Mouse (Mus musculus): ENCODE results near the gene Spred2. TPM values are rescaled to one million over a fixed set of nuclear protein-coding genes. Genes with fewer than 3 reads are reported as not detected.
A peak's percentile ranks its signal among the peaks of the same experiment; 100 is the strongest.

The Spred2 gene
- 8.5 and 9.7 TPM in 2 replicates for polyA plus RNA-seq (2015; fragmentation: Nextera tagmentation; extraction: Ambion mirVana)

DNA sequence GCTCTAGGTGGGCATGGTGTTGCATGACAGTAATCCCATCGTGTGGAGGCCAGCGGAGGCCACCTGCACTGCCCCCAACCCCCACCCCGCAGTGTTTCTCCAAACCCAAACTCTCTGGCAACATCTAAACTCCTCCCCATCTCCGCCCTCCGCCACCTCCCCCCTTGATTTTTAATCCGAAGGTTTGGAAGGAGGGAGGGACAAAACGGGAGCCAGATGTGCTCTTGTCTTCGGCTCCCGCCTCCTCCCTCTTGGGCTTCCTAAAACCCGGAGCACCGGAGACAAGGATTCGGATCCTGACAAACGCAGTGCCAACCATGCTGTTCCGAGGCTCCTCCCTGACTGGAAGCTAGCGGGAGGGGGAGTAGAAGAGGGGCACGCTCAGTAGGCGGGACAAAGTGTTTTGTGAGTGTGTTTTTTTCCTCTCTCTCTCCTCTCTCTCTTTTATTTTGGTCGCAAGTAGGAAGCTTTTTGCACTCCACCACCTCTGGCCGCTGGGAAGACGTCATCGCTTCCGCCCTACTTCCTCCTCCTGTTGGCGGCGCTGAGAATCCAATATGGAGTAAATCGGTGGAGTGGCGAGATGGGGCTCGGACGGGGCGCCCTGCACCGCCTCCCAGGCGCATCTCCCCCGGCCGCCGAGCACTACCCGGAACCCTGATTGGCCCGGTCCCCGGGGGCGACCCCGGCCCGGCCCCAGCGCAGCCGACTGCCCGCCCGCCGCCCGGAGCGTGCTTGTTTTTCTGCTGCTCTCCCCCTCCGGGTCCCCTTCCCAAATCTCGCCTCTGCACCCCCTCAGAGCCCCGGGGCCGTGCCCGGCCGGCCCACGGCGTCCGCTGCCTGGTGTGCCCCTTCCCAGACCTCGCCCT is at the start of gene Spred2:
Gene Spred2, plus strand, starts transcription at position 488 of the 869 bp plus-strand sequence.
- Histone ChIP-seq H3K4me1 (peaks cover 27% of the 10 kb centered on the region), H3K4me2 (replicated peaks) (peak within 1 kb of the TSS; percentile 82), H3K9me3 (replicated peaks) (no peaks in the 10 kb centered on the region), H3K36me3 (no peaks in the 10 kb centered on the region), H3K27me3 (no peaks in the 10 kb centered on the region), H3K27ac (replicated peaks) (peak within 1 kb of the TSS; percentile 96), H3K4me3 (replicated peaks) (peak within 1 kb of the TSS; percentile 94), H3K9ac (peak within 1 kb of the TSS; percentile 86)
- peak; percentile 81 for ATAC-seq (ENCODE audit: insufficient number of reproducible peaks, low FRiP score, low TSS enrichment, low read depth)
- WGBS, result under 1% methylated on average over 54 of the region's 57 CpGs

- WGBS, result 58% methylated on average over 12 of the region's 12 CpGs
- no peak overlapping the region for H3K4me2 ChIP-seq (replicated peaks)
- peaks cover 2% of the 10 kb centered on the region; the same call in 1 of the 2 replicates for H3K4me1 ChIP-seq
- H3K27ac ChIP-seq (replicated peaks), result no peak overlapping the region
- H3K9ac ChIP-seq, result no peak overlapping the region
- H3K27me3 ChIP-seq, result no peaks in the 10 kb centered on the region
- H3K36me3 ChIP-seq, result no peaks in the 10 kb centered on the region
- ATAC-seq (ENCODE audit: insufficient number of reproducible peaks, low FRiP score, low TSS enrichment, low read depth), result no peak
- H3K9me3 ChIP-seq (replicated peaks), result no peaks in the 10 kb centered on the region
- H3K4me3 ChIP-seq (replicated peaks), result no peak overlapping the region
Measured at GRCm38 (mm10) chr11:19875551-19875950, 48.6 kb upstream of the Spred2 start.

GRCm38 (mm10) chr11:19875964-19876363 is 48.2 kb upstream of the Spred2 start:
- Histone ChIP-seq H3K27me3 (no peaks in the 10 kb centered on the region), H3K4me3 (replicated peaks) (no peak overlapping the region), H3K9ac (no peak overlapping the region), H3K27ac (replicated peaks) (no peak overlapping the region), H3K4me1 (peaks cover 2% of the 10 kb centered on the region; the same call in 1 of the 2 replicates), H3K9me3 (replicated peaks) (no peaks in the 10 kb centered on the region), H3K36me3 (no peaks in the 10 kb centered on the region), H3K4me2 (replicated peaks) (no peak overlapping the region)
- 72% methylated on average over 5 of the region's 5 CpGs for WGBS
- ATAC-seq (ENCODE audit: insufficient number of reproducible peaks, low FRiP score, low TSS enrichment, low read depth), result no peak

GRCm38 (mm10) chr11:19877239-19877915 is 46.8 kb upstream of the Spred2 start:
- no peak for ATAC-seq (ENCODE audit: insufficient number of reproducible peaks, low FRiP score, low TSS enrichment, low read depth)
- WGBS, result 39% methylated on average over 4 of the region's 4 CpGs
- no peaks in the 10 kb centered on the region for H3K9me3 ChIP-seq (replicated peaks)
- H3K4me1 ChIP-seq, result peaks cover 2% of the 10 kb centered on the region; the same call in 1 of the 2 replicates
- H3K9ac ChIP-seq, result no peak overlapping the region
- H3K36me3 ChIP-seq, result no peaks in the 10 kb centered on the region
- no peaks in the 10 kb centered on the region for H3K27me3 ChIP-seq
- H3K4me2 ChIP-seq (replicated peaks), result no peak overlapping the region
- no peak overlapping the region; the same call in 1 of the 2 replicates for H3K27ac ChIP-seq (replicated peaks)
- no peak overlapping the region for H3K4me3 ChIP-seq (replicated peaks)

DNA sequence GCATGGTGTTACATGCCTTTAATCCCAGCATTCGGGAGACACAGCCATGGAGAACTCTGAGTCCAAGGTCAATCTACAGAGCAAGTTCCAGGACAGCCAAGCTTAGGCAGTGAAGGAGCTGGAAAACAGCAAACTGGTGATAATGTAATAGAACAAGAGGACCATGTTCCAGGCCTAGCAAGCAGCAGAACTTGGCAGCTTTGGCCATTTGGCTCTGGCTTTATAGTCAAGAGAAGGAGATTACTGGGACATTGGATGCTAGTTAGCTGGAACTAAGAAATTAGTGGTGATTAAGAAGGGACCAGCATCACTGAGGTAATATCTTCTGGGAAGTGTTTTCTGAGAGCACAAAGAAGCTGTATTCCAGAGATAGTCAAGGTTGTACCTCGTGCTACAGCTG is 42.8 kb upstream of the Spred2 start:
- Histone ChIP-seq H3K27ac (replicated peaks) (no peak overlapping the region), H3K36me3 (no peaks in the 10 kb centered on the region), H3K4me1 (no peaks in the 10 kb centered on the region), H3K4me2 (replicated peaks) (no peak overlapping the region), H3K4me3 (replicated peaks) (no peak overlapping the region), H3K9ac (no peak overlapping the region), H3K27me3 (no peaks in the 10 kb centered on the region), H3K9me3 (replicated peaks) (no peaks in the 10 kb centered on the region)
- WGBS, result 82% methylated on average over 2 of the region's 2 CpGs
- no peak for ATAC-seq (ENCODE audit: insufficient number of reproducible peaks, low FRiP score, low TSS enrichment, low read depth)

GRCm38 (mm10) chr11:19890700-19891406 is 33.3 kb upstream of the Spred2 start:
- 28% methylated on average over 6 of the region's 6 CpGs for WGBS
- no peak for ATAC-seq (ENCODE audit: insufficient number of reproducible peaks, low FRiP score, low TSS enrichment, low read depth)
- Histone ChIP-seq H3K27me3 (no peaks in the 10 kb centered on the region), H3K36me3 (no peaks in the 10 kb centered on the region), H3K27ac (replicated peaks) (no peak overlapping the region), H3K9ac (no peak overlapping the region), H3K9me3 (replicated peaks) (no peaks in the 10 kb centered on the region), H3K4me1 (no peaks in the 10 kb centered on the region), H3K4me3 (replicated peaks) (no peak overlapping the region), H3K4me2 (replicated peaks) (no peak overlapping the region)

DNA sequence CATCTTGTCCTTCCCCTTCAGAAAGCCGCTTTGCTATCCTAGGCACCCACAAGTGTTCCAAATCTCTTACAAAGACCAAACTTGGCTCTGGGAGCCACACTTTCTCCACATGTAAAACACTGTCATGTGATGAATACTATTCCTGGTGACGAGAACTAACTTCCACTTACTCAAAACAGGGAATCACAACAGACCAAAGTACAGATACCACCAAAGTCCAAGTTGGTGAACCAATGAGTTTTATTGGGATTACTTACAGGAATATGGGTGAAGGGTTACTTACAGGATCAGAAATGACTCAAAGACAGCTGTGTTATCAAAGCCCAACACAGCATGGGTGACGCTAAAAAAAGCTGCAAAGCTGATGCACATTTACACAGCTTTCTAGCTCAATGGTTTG is 30.9 kb upstream of the Spred2 start:
- Histone ChIP-seq H3K4me1 (no peaks in the 10 kb centered on the region), H3K27ac (replicated peaks) (no peak overlapping the region), H3K36me3 (no peaks in the 10 kb centered on the region), H3K4me2 (replicated peaks) (no peak overlapping the region), H3K4me3 (replicated peaks) (no peak overlapping the region), H3K9me3 (replicated peaks) (no peaks in the 10 kb centered on the region), H3K9ac (no peak overlapping the region), H3K27me3 (no peaks in the 10 kb centered on the region)
- no peak for ATAC-seq (ENCODE audit: insufficient number of reproducible peaks, low FRiP score, low TSS enrichment, low read depth)
- 82% methylated on average over 3 of the region's 3 CpGs for WGBS

DNA sequence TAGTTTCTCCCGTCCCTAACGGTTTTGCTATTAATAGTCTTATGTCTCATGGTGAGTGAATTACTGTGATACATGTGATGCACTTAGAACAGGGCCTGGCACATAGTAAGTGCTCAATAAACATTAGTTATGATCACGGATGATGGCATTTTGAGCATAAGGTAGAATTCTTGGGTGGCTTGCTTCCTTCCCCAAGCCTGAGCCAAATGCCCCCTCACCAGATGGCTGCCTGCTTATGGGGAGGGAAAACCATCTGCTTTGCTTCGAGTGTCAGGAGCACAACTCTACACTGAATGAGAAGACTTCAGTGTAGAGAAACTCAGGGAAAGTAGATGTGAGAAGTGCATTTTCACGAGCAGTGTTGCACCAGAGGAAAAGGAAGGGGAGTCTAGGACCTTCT is 24.6 kb upstream of the Spred2 start:
- ATAC-seq (ENCODE audit: insufficient number of reproducible peaks, low FRiP score, low TSS enrichment, low read depth), result no peak
- Histone ChIP-seq H3K27ac (replicated peaks) (no peak overlapping the region), H3K27me3 (no peaks in the 10 kb centered on the region), H3K9ac (no peak overlapping the region), H3K9me3 (replicated peaks) (no peaks in the 10 kb centered on the region), H3K4me3 (replicated peaks) (no peak overlapping the region), H3K4me1 (no peaks in the 10 kb centered on the region), H3K4me2 (replicated peaks) (no peak overlapping the region), H3K36me3 (no peaks in the 10 kb centered on the region)
- 72% methylated on average over 5 of the region's 5 CpGs for WGBS

DNA sequence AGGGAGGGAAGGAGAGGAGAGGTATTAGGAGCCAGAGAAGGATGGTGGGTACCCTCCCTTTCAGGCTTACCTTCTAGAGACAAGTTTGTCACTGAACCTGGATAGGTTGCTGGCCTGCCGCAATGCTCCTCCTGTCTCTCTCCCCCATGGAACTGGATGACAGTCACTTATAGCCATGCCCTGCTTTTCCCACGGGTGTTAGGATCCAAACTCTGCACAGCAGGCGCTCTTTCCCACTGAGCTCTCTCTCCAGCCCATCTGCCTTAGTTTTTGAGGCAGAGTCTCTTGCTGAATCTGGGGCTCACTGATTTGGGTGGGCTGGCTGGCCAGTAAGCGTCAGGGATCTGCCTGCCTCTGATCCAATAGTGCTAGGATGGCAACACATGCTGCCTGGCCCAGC is 23.5 kb upstream of the Spred2 start:
- Histone ChIP-seq H3K4me3 (replicated peaks) (no peak overlapping the region), H3K4me1 (no peaks in the 10 kb centered on the region), H3K4me2 (replicated peaks) (no peak overlapping the region), H3K36me3 (no peaks in the 10 kb centered on the region), H3K27me3 (no peaks in the 10 kb centered on the region), H3K9me3 (replicated peaks) (no peaks in the 10 kb centered on the region), H3K9ac (no peak overlapping the region), H3K27ac (replicated peaks) (no peak overlapping the region)
- no peak for ATAC-seq (ENCODE audit: insufficient number of reproducible peaks, low FRiP score, low TSS enrichment, low read depth)
- 71% methylated on average over 4 of the region's 4 CpGs for WGBS

DNA sequence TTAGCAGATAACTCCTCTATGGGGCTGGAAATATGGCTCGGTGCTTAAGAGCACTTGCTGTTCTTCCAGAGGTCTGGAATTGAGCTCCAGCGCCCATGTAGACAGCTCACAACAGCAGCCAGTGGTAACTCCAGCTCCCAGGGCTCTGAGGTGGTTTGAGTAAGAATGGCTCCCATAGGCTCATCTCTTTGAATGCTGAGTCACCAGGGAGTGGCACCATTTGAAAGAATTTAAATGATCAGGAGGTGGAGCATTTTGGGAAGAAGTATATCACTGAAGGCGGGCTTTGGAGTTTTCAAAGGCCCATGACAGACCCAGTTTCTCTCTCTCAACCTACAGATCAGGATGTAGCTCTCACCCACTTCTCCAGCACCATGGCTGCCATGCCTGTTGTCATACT is 13.0 kb upstream of the Spred2 start:
- ATAC-seq (ENCODE audit: insufficient number of reproducible peaks, low FRiP score, low TSS enrichment, low read depth), result no peak
- WGBS, result 95% methylated on average over 3 of the region's 3 CpGs
- Histone ChIP-seq H3K9me3 (replicated peaks) (no peaks in the 10 kb centered on the region), H3K4me3 (replicated peaks) (no peak overlapping the region), H3K27ac (replicated peaks) (no peak overlapping the region), H3K4me2 (replicated peaks) (no peak overlapping the region), H3K4me1 (no peaks in the 10 kb centered on the region), H3K9ac (no peak overlapping the region), H3K36me3 (no peaks in the 10 kb centered on the region), H3K27me3 (no peaks in the 10 kb centered on the region)

DNA sequence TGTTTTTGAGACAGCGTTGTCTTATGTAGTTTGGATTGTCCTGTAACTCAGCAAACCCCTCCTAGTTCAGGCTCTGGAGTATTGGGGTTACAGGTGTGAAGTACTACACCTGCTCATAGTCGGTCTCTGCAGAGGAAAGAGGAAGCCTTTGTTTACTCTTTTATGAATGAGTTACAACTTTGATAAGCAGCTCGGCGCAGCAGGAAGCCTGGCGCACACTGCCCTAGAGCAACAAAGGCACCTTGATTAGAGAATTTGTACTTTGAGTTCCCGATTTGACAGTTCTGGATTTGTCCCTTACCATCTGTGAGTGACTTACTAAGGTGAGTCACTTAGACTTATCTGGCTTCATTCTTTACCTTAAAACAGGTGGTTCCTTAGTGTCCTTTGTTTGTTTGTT is 12.0 kb upstream of the Spred2 start:
- no peak overlapping the region for H3K4me3 ChIP-seq (replicated peaks)
- no peak for ATAC-seq (ENCODE audit: insufficient number of reproducible peaks, low FRiP score, low TSS enrichment, low read depth)
- no peaks in the 10 kb centered on the region for H3K4me1 ChIP-seq
- no peak overlapping the region for H3K27ac ChIP-seq (replicated peaks)
- no peaks in the 10 kb centered on the region for H3K9me3 ChIP-seq (replicated peaks)
- no peak overlapping the region for H3K4me2 ChIP-seq (replicated peaks)
- no peaks in the 10 kb centered on the region for H3K27me3 ChIP-seq
- H3K36me3 ChIP-seq, result no peaks in the 10 kb centered on the region
- 83% methylated on average over 6 of the region's 6 CpGs for WGBS
- no peak overlapping the region for H3K9ac ChIP-seq
